Mouse (Mus musculus) embryonic facial prominence, embryonic 14.5 days (tissue): ENCODE measurements around the gene Aars2. TPM values are rescaled to one million over a fixed set of nuclear protein-coding genes. Genes with fewer than 3 reads are reported as not detected.

Experiments used
- ATAC-seq: fragments of 200-750 bp; cut with Nextera tagmentation; 2 replicates; pipeline ENCODE4 v1.8.0; 2017; ENCODE audit warnings: low read depth, moderate number of reproducible peaks, moderate TSS enrichment
- DNase-seq: peaks from one replicate; pipeline ENCODE4 v3.0.0-alpha.2; 2015; ENCODE audit warnings: low spot score
- H3K27ac ChIP-seq: fragments of 300-500 bp; sonication (generic); replicated peaks from 2 replicates; pipeline ENCODE4 v1.5.1; 2014; ENCODE audit warnings: low read depth, mild to moderate bottlenecking, low read length, moderate library complexity
- H3K27me3 ChIP-seq: fragments of 300-500 bp; sonication (generic); replicated peaks from 2 replicates; pipeline ENCODE4 v1.6.1; 2014; ENCODE audit warnings: low read length; ENCODE audit not compliant: control insufficient read depth, insufficient read depth
- H3K36me3 ChIP-seq: fragments of 300-500 bp; sonication (generic); 2 replicates; pipeline ENCODE4 v1.6.1; 2014; ENCODE audit warnings: low read length, mixed read lengths; ENCODE audit not compliant: control insufficient read depth, insufficient read depth
- H3K4me1 ChIP-seq: fragments of 300-500 bp; sonication (generic); 2 replicates; pipeline ENCODE4 v1.6.1; 2014; ENCODE audit warnings: antibody characterized with exemption, low read length; ENCODE audit not compliant: control insufficient read depth, insufficient read depth
- H3K4me2 ChIP-seq: fragments of 300-500 bp; sonication (generic); 2 replicates; pipeline ENCODE4 v1.6.1; 2014; ENCODE audit warnings: low read depth, mild to moderate bottlenecking, low read length, moderate library complexity, mixed read lengths
- H3K4me3 ChIP-seq: fragments of 300-500 bp; sonication (generic); 2 replicates; pipeline ENCODE4 v1.5.1; 2014; ENCODE audit warnings: low read depth, mild to moderate bottlenecking, low read length
- H3K9ac ChIP-seq: fragments of 300-500 bp; sonication (generic); 2 replicates; pipeline ENCODE4 v1.6.1; 2014; ENCODE audit warnings: low read depth, mild to moderate bottlenecking, low read length, moderate library complexity, mixed read lengths
- H3K9me3 ChIP-seq: fragments of 300-500 bp; sonication (generic); 2 replicates; pipeline ENCODE4 v1.6.1; 2016; ENCODE audit warnings: low read length; ENCODE audit not compliant: control insufficient read depth
- WGBS: fragments of 180-500 bp; shearing (Covaris S2); extraction: QIAGEN DNeasy Blood & Tissue Kit; methylation state at CpG from one replicate; pipeline ENCODE4 v1.1.7; 2014; 5-methylcytosine and 5-hydroxymethylcytosine counted together
- polyA plus RNA-seq: library from polyadenylated mRNA; unstranded; fragments of >200 nt; fragmentation: Nextera tagmentation; extraction: Ambion mirVana; gene quantifications from 2 replicates; pipeline ENCODE4 v1.2.1, GENCODE M21; 2014

Gene Aars2
- polyA plus RNA-seq, 1 experiment from 2014 or later = 12.5 TPM

DNA sequence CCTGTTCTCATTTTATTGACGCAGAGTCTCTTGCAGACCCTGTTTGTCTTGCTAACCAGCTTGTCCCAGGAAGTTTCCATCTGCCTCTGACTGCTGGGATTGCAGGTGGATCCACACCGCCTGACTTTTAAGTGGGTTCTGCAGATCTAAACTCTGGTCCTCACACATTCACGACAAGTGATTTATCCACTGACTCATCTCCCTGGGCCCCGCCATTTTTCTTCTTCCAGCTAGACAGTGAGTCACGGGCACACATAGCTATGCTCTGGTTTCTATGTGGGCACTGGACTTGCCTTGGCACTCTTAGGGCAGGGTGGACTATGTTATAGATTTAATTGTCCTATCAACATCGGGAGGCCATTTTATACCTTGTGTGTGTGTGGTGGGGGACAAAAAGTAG is 16.9 kb upstream of the Aars2 start:
- no peaks in the 10 kb centered on the region for H3K4me1 ChIP-seq
- no peak overlapping the region for H3K4me3 ChIP-seq
- DNase-seq (no peak), ATAC-seq (no peak)
- H3K27ac ChIP-seq = no peak overlapping the region
- no peaks in the 10 kb centered on the region for H3K9me3 ChIP-seq
- WGBS = 80% methylated on average over 6 of the region's 6 CpGs
- no peaks in the 10 kb centered on the region for H3K36me3 ChIP-seq
- H3K4me2 ChIP-seq = no peak overlapping the region
- no peak overlapping the region for H3K9ac ChIP-seq
- H3K27me3 ChIP-seq = no peaks in the 10 kb centered on the region

- no peaks in the 10 kb centered on the region for H3K4me1 ChIP-seq
- no peak overlapping the region for H3K27ac ChIP-seq
- H3K9ac ChIP-seq = no peak overlapping the region
- no peaks in the 10 kb centered on the region for H3K36me3 ChIP-seq
- no peak overlapping the region for H3K4me2 ChIP-seq
- no peaks in the 10 kb centered on the region for H3K27me3 ChIP-seq
- WGBS = 69% methylated on average over 13 of the region's 13 CpGs
- no peak for ATAC-seq
- DNase-seq = no peak
- no peaks in the 10 kb centered on the region for H3K9me3 ChIP-seq
- no peak overlapping the region for H3K4me3 ChIP-seq
Observed at GRCm38 (mm10) chr17:45490532-45491154, 16.0 kb upstream of the Aars2 start.

- WGBS = 78% methylated on average over 11 of the region's 11 CpGs
- no peaks in the 10 kb centered on the region for H3K36me3 ChIP-seq
Observed at GRCm38 (mm10) chr17:45495398-45495797, 11.2 kb upstream of the Aars2 start.

GRCm38 (mm10) chr17:45498397-45498796 is 8.2 kb upstream of the Aars2 start:
- H3K9ac ChIP-seq = no peak overlapping the region
- no peak overlapping the region for H3K4me2 ChIP-seq
- no peaks in the 10 kb centered on the region for H3K27me3 ChIP-seq
- no peaks in the 10 kb centered on the region for H3K9me3 ChIP-seq
- ATAC-seq = no peak
- no peaks in the 10 kb centered on the region for H3K36me3 ChIP-seq
- H3K4me3 ChIP-seq = no peak overlapping the region
- H3K27ac ChIP-seq = no peak overlapping the region
- H3K4me1 ChIP-seq = no peaks in the 10 kb centered on the region
- WGBS = 82% methylated on average over 13 of the region's 13 CpGs
- no peak for DNase-seq

More at GRCm38 (mm10) chr17:45495398-45495797, 11.2 kb upstream of the Aars2 start:
- Histone ChIP-seq H3K9ac (no peak overlapping the region), H3K4me1 (no peaks in the 10 kb centered on the region), H3K4me3 (no peak overlapping the region), H3K27ac (no peak overlapping the region), H3K27me3 (no peaks in the 10 kb centered on the region), H3K9me3 (no peaks in the 10 kb centered on the region), H3K4me2 (no peak overlapping the region)
- no peak for ATAC-seq
- DNase-seq = no peak

GRCm38 (mm10) chr17:45499516-45499915 is 7.1 kb upstream of the Aars2 start:
- H3K4me3 ChIP-seq = no peak overlapping the region
- H3K9ac ChIP-seq = no peak overlapping the region
- no peak overlapping the region for H3K4me2 ChIP-seq
- no peak for ATAC-seq
- no peaks in the 10 kb centered on the region for H3K4me1 ChIP-seq
- no peak overlapping the region for H3K27ac ChIP-seq
- no peaks in the 10 kb centered on the region for H3K27me3 ChIP-seq
- DNase-seq = no peak
- 47% methylated on average over 2 of the region's 2 CpGs for WGBS
- no peaks in the 10 kb centered on the region for H3K9me3 ChIP-seq
- no peaks in the 10 kb centered on the region for H3K36me3 ChIP-seq

GRCm38 (mm10) chr17:45500981-45501380 is 5.7 kb upstream of the Aars2 start:
- H3K4me1 ChIP-seq = no peaks in the 10 kb centered on the region
- no peak for ATAC-seq
- no peak overlapping the region for H3K27ac ChIP-seq
- no peak overlapping the region for H3K9ac ChIP-seq
- H3K36me3 ChIP-seq = no peaks in the 10 kb centered on the region
- H3K27me3 ChIP-seq = no peaks in the 10 kb centered on the region
- no peaks in the 10 kb centered on the region for H3K9me3 ChIP-seq
- H3K4me2 ChIP-seq = no peak overlapping the region
- DNase-seq = no peak
- no peak overlapping the region for H3K4me3 ChIP-seq
- WGBS = 34% methylated on average over 4 of the region's 4 CpGs

GRCm38 (mm10) chr17:45502324-45502723 is 4.3 kb upstream of the Aars2 start:
- Histone ChIP-seq H3K4me2 (no peak overlapping the region), H3K4me3 (no peak overlapping the region), H3K27me3 (no peaks in the 10 kb centered on the region), H3K4me1 (peaks cover 2% of the 10 kb centered on the region; the same call in 1 of the 2 replicates), H3K9ac (no peak overlapping the region), H3K9me3 (no peaks in the 10 kb centered on the region), H3K36me3 (no peaks in the 10 kb centered on the region), H3K27ac (no peak overlapping the region)
- DNase-seq (no peak), ATAC-seq (no peak)
- 51% methylated on average over 4 of the region's 4 CpGs for WGBS

GRCm38 (mm10) chr17:45503301-45503973 is 3.2 kb upstream of the Aars2 start:
- Histone ChIP-seq H3K4me3 (no peak overlapping the region), H3K9ac (no peak overlapping the region), H3K4me1 (peaks cover 5% of the 10 kb centered on the region; the same call in 1 of the 2 replicates), H3K36me3 (0 out of 2 replicates have a peak, but pooled peaks cover 2% of the 10 kb centered on the region), H3K4me2 (no peak overlapping the region), H3K27me3 (no peaks in the 10 kb centered on the region), H3K27ac (no peak overlapping the region), H3K9me3 (no peaks in the 10 kb centered on the region)
- no peak for ATAC-seq
- WGBS = 54% methylated on average over 5 of the region's 5 CpGs
- no peak for DNase-seq
